Mouse (Mus musculus) lung, embryonic 14.5 days (tissue): Measurements from ENCODE around the gene AY074887. TPM values are rescaled to one million over a fixed set of nuclear protein-coding genes. Genes with fewer than 3 reads are reported as not detected.

Source experiments
- ATAC-seq: fragments of 200-750 bp; cut with Nextera tagmentation; 2 replicates; pipeline ENCODE4 v1.8.0; 2017; ENCODE audit warnings: mild to moderate bottlenecking, moderate TSS enrichment, moderate library complexity; ENCODE audit not compliant: insufficient read depth
- DNase-seq: peaks from one replicate; pipeline ENCODE4 v3.0.0-alpha.2; 2015
- H3K27ac ChIP-seq: fragments of 300-500 bp; sonication (generic); 2 replicates; pipeline ENCODE4 v1.5.1; 2014; ENCODE audit warnings: low read depth, mild to moderate bottlenecking, moderate library complexity
- H3K27me3 ChIP-seq: fragments of 300-500 bp; sonication (generic); 2 replicates; pipeline ENCODE4 v1.6.1; 2014; ENCODE audit warnings: low read length, control low read depth; ENCODE audit not compliant: insufficient read depth
- H3K36me3 ChIP-seq: fragments of 300-500 bp; sonication (generic); 2 replicates; pipeline ENCODE4 v1.6.1; 2014; ENCODE audit warnings: control low read depth; ENCODE audit not compliant: insufficient read depth
- H3K4me1 ChIP-seq: fragments of 300-500 bp; sonication (generic); 2 replicates; pipeline ENCODE4 v1.6.1; 2014; ENCODE audit warnings: antibody characterized with exemption, control low read depth; ENCODE audit not compliant: insufficient read depth
- H3K4me2 ChIP-seq: fragments of 300-500 bp; sonication (generic); 2 replicates; pipeline ENCODE4 v1.6.1; 2014; ENCODE audit warnings: mild to moderate bottlenecking
- H3K4me3 ChIP-seq: fragments of 300-500 bp; sonication (generic); 2 replicates; pipeline ENCODE4 v1.5.1; 2014; ENCODE audit warnings: low read depth, low read length
- H3K9ac ChIP-seq: fragments of 300-500 bp; sonication (generic); 2 replicates; pipeline ENCODE4 v1.6.1; 2014
- H3K9me3 ChIP-seq: fragments of 300-500 bp; sonication (generic); 2 replicates; pipeline ENCODE4 v1.6.1; 2016; ENCODE audit warnings: low read depth, low read length, control low read depth
- CTCF ChIP-seq: IDR thresholded peaks from 2 replicates; pipeline ENCODE4 v1.5.1; 2016; ENCODE audit warnings: antibody characterized with exemption, low read depth
- WGBS: fragments of 180-500 bp; shearing (Covaris S2); extraction: QIAGEN DNeasy Blood & Tissue Kit; methylation state at CpG from one replicate; pipeline ENCODE4 v1.1.7; 2014; 5-methylcytosine and 5-hydroxymethylcytosine counted together
- polyA plus RNA-seq: library from polyadenylated mRNA; unstranded; fragments of >200 nt; fragmentation: Nextera tagmentation; extraction: Ambion mirVana; gene quantifications from 2 replicates; pipeline ENCODE4 v1.2.1, GENCODE M21; 2014

AY074887 gene
- polyA plus RNA-seq, 1 experiment from 2014 or later: 1.3 TPM

DNA sequence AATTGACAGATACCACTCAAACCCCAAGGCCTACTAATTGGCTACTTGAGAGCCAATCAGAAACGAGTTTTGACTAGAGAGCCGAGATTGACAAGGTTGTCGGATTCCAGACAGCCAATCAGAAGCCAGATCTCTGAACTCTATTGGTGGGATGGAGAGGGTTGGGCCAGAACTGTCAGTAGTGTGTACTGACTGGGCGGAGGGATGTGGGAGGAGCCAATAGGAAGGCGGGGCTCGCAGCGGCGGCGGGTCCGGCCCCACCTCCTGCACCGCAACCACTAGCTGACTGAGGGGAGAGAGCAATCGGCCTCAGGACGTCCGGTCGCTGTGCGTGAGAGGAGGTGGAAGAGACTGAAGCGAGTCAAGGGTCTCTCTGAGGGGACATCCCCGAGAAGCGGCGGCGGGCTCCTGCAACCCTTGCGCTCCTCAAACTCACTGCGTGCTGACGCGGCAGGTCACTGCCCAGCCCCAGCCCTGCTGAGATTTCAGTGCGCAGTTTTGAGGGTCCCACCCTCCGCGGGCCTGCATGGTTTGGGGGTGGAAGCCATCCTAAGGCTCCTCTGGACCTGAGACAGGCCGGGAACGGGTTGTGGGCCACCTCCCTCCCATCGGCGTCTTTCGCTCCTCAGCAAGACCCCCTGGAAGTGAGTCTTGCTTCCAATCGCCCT, 33.7 kb downstream of the AY074887 start, which contains the start of gene Hykk:
Gene Hykk, plus strand, starts transcription at position 274 of the 668 bp plus-strand sequence.
- H3K4me3 ChIP-seq: peak within 1 kb of the TSS; percentile 68
- peak within 1 kb of the TSS; percentile 63; the same call in 1 of the 2 replicates for H3K27ac ChIP-seq
- no peak for TF ChIP-seq CTCF
- under 1% methylated on average over 34 of the region's 34 CpGs for WGBS
- H3K9ac ChIP-seq: peak within 1 kb of the TSS; percentile 74
- no peaks in the 10 kb centered on the region for H3K36me3 ChIP-seq
- peak within 1 kb of the TSS; percentile 87 for H3K4me2 ChIP-seq
- H3K27me3 ChIP-seq: no peaks in the 10 kb centered on the region
- H3K4me1 ChIP-seq: peaks cover 4% of the 10 kb centered on the region; the same call in 1 of the 2 replicates
- DNase-seq (peak; percentile 94), ATAC-seq (peak; percentile 99)
- no peaks in the 10 kb centered on the region for H3K9me3 ChIP-seq

DNA sequence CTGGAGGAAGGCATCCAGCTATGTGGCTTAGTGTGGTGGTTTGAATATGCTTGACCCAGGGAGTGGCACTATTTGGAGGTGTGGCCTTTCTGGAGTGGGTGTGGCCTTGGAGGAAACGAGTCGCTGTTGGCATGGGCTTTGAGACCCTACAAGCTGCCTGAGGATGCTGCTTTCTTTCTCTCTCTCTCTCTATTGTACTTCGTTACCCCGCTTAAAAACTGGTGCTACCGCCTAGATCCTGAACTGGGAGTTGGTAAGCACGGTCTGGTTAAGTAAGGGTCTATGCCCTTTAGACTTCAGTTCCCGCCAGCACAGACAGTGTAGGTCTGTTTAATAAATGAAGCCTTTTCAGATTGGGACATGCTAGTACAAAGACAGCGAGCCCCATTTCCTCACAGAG, 34.4 kb downstream of the AY074887 start:
- peaks cover 4% of the 10 kb centered on the region; the same call in 1 of the 2 replicates for H3K36me3 ChIP-seq
- H3K27ac ChIP-seq: no peak overlapping the region
- 74% methylated on average over 8 of the region's 8 CpGs for WGBS
- H3K4me2 ChIP-seq: peak overlapping the region; percentile 87
- H3K9me3 ChIP-seq: no peaks in the 10 kb centered on the region
- H3K27me3 ChIP-seq: no peaks in the 10 kb centered on the region
- TF ChIP-seq CTCF: no peak
- no peak overlapping the region for H3K9ac ChIP-seq
- peaks cover 4% of the 10 kb centered on the region; the same call in 1 of the 2 replicates for H3K4me1 ChIP-seq
- DNase-seq (no peak), ATAC-seq (0 out of 2 replicates have a peak, but pooled peaks have one; percentile 2)
- peak overlapping the region; percentile 68 for H3K4me3 ChIP-seq

DNA sequence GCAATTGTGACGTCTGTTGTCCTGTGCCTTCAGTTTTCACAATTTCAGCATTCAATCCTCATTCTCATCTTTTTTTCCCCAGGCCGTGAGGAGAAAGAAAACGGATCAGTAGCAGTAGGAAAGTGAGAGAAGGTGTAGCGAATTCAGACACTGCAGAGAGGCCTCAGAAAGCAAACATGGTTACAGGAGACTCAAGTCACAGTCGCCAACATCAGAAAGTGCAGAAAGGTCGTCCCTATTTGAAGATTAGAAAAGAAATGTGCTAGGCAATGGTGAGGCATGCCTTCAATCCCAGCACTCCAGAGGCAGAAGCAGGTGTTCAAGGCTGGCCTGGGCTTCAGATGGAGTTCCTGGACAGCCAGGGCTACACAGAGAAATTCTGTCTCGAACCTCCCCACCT, 35.2 kb downstream of the AY074887 start:
- no peak for ATAC-seq
- no peaks in the 10 kb centered on the region for H3K9me3 ChIP-seq
- H3K4me1 ChIP-seq: peaks cover 4% of the 10 kb centered on the region; the same call in 1 of the 2 replicates
- H3K27ac ChIP-seq: no peak overlapping the region
- H3K4me3 ChIP-seq: no peak overlapping the region
- TF ChIP-seq CTCF: no peak
- H3K4me2 ChIP-seq: no peak overlapping the region
- 55% methylated on average over 7 of the region's 7 CpGs for WGBS
- no peak overlapping the region for H3K9ac ChIP-seq
- H3K36me3 ChIP-seq: peaks cover 7% of the 10 kb centered on the region; the same call in 1 of the 2 replicates
- no peak for DNase-seq
- no peaks in the 10 kb centered on the region for H3K27me3 ChIP-seq

DNA sequence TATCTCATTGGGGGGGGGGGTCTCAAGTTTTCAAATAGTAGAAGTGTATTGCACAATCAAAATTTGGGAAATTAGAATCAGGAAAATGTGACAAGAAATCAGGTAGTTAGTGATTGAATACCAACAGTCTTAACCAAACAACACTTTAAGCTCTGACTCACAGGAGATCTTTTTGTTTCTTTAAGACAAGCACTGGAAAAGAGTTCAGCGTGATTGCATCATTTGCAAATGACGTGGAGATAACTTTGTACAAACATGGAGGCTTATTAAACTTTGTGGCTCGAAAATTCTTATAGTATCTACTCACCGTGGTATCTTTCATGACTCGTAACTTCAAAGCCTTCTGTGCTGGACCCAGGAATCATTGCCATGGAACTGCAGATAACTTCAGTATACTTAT, 41.4 kb downstream of the AY074887 start:
- 72% methylated on average over 5 of the region's 5 CpGs for WGBS
- no peak for TF ChIP-seq CTCF
- DNase-seq (no peak), ATAC-seq (no peak)
- Histone ChIP-seq H3K4me2 (no peak overlapping the region), H3K9ac (no peak overlapping the region), H3K4me3 (no peak overlapping the region), H3K36me3 (peaks cover 64% of the 10 kb centered on the region), H3K4me1 (no peaks in the 10 kb centered on the region), H3K9me3 (no peaks in the 10 kb centered on the region), H3K27ac (no peak overlapping the region), H3K27me3 (no peaks in the 10 kb centered on the region)

Other genes with a start within 250 kb of the AY074887 start
- 148 and 156 TPM in 2 replicates for gene Wdr61, start 216.5 kb downstream of the AY074887 start, polyA plus RNA-seq
- 13.2 and 15.1 TPM in 2 replicates for gene Crabp1, start 186.2 kb downstream of the AY074887 start, polyA plus RNA-seq
- 44.3 and 45.9 TPM in 2 replicates for gene Ireb2, start 87.2 kb downstream of the AY074887 start, polyA plus RNA-seq
- 3.9 and 4.3 TPM in 2 replicates for gene Hykk, start 33.7 kb downstream of the AY074887 start, polyA plus RNA-seq
- 295 and 298 TPM in 2 replicates for gene Psma4, start 208 bp downstream of the AY074887 start, polyA plus RNA-seq
- gene Chrna5, start 29.9 kb upstream of the AY074887 start, polyA plus RNA-seq: 0.21 and 0.39 TPM in 2 replicates
- 0.16 and 0.37 TPM in 2 replicates for gene Chrna3, start 75.6 kb upstream of the AY074887 start, polyA plus RNA-seq
- 0.04 TPM in 1 of 2 replicates, not detected in the other for gene Chrnb4, start 97.8 kb upstream of the AY074887 start, polyA plus RNA-seq
- 39.9 and 42.7 TPM in 2 replicates for gene Ube2q2, start 197.9 kb upstream of the AY074887 start, polyA plus RNA-seq